Mouse (Mus musculus) limb, embryonic 15.5 days (tissue): Measurements from ENCODE around the gene Clmn. TPM values are rescaled to one million over a fixed set of nuclear protein-coding genes. Genes with fewer than 3 reads are reported as not detected.

Source experiments
- ATAC-seq: fragments of 200-750 bp; cut with Nextera tagmentation; 2 replicates; pipeline ENCODE4 v1.8.0; 2017; ENCODE audit warnings: low read depth, moderate TSS enrichment; ENCODE audit not compliant: insufficient number of reproducible peaks, low FRiP score, low TSS enrichment
- H3K27ac ChIP-seq: fragments of 300-500 bp; sonication (generic); 2 replicates; pipeline ENCODE4 v1.5.1; 2015; ENCODE audit warnings: moderate library complexity, mild to moderate bottlenecking, inconsistent platforms
- H3K27me3 ChIP-seq: fragments of 300-500 bp; sonication (generic); 2 replicates; pipeline ENCODE4 v1.6.1; 2015; ENCODE audit warnings: inconsistent platforms
- H3K36me3 ChIP-seq: fragments of 300-500 bp; sonication (generic); 2 replicates; pipeline ENCODE4 v1.6.1; 2015; ENCODE audit warnings: inconsistent platforms
- H3K4me1 ChIP-seq: fragments of 300-500 bp; sonication (generic); 2 replicates; pipeline ENCODE4 v1.6.1; 2015; ENCODE audit warnings: inconsistent platforms
- H3K4me2 ChIP-seq: fragments of 300-500 bp; sonication (generic); 2 replicates; pipeline ENCODE4 v1.6.1; 2015; ENCODE audit warnings: mild to moderate bottlenecking, inconsistent platforms
- H3K4me3 ChIP-seq: fragments of 300-500 bp; sonication (generic); 2 replicates; pipeline ENCODE4 v1.5.1; 2015; ENCODE audit warnings: mild to moderate bottlenecking, inconsistent platforms
- H3K9ac ChIP-seq: fragments of 300-500 bp; sonication (generic); 2 replicates; pipeline ENCODE4 v1.6.1; 2015; ENCODE audit warnings: inconsistent platforms
- H3K9me3 ChIP-seq: fragments of 300-500 bp; sonication (generic); 2 replicates; pipeline ENCODE4 v1.6.1; 2016; ENCODE audit warnings: inconsistent platforms
- WGBS: fragments of 180-500 bp; shearing (Covaris S2); methylation state at CpG from one replicate; pipeline ENCODE4 v1.1.7; 2015; 5-methylcytosine and 5-hydroxymethylcytosine counted together
- polyA plus RNA-seq: library from polyadenylated mRNA; unstranded; fragments of >200 nt; fragmentation: Nextera tagmentation; extraction: Ambion mirVana; gene quantifications from 2 replicates; pipeline ENCODE4 v1.2.1, GENCODE M21; 2015

Clmn gene
- polyA plus RNA-seq, 1 experiment from 2014 or later: 2.2 TPM

DNA sequence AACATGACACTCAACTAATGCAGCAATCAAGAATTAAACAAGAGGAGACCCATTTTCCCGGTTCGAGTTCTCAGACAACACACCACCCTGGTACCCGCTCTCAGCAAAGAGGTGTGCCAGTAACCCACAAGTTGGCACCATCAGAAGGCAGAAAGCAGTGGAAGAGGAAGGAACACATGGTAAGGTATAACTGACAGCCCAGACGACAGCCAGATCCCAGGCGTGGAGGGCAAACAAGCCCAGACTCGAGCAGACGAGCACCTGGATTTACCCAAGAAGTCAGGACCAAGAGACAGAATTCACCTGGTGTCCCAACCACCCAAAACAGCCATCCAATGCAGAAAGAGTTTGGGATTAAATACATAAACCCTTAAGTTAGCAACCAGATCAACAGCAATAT is 11.5 kb downstream of the Clmn start:
- ATAC-seq: no peak
- no peaks in the 10 kb centered on the region for H3K36me3 ChIP-seq
- peaks cover 16% of the 10 kb centered on the region for H3K4me1 ChIP-seq
- no peak overlapping the region for H3K27ac ChIP-seq
- H3K27me3 ChIP-seq: no peaks in the 10 kb centered on the region
- no peak overlapping the region for H3K9ac ChIP-seq
- H3K9me3 ChIP-seq: no peaks in the 10 kb centered on the region
- no peak overlapping the region for H3K4me3 ChIP-seq
- 69% methylated on average over 7 of the region's 7 CpGs for WGBS
- no peak overlapping the region for H3K4me2 ChIP-seq

DNA sequence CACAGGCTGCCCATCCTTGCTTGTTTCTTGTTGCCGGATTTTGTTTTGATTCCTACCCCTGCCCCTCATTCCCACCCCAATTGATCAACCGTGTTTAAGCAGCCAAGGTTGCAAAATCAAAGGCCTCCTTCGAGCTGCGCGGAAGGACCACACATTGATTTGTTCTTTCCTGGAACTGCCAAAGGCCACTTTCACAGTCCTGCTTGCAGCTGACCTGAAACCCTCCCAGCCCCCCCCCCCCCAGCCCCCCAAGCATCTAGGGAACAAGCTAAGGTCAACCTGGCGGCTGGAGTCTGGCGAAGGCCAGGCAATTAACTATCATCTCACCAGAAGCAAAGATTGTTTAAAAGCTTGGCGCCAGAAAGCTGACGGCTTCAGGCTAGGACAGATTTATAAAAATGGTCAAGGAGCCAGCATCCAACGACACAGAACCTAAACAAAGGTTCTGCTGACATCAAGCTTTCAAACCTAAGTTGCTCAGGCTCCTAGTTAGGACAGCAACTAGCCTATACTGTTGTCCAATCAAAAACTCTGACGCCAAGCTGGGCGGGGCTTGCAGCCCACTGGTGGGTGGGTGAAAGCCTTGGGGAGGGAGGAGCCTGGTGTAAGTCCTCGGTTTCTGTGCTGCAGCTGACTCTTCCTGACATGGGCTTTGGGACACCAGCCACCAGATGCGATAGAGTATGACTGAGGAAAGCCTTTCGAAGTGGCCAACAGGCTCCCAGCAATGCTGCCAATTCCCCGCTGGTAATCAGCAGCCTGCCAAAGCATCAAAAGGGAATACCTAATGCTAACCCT is 13.0 kb downstream of the Clmn start:
- no peak overlapping the region for H3K9ac ChIP-seq
- H3K4me3 ChIP-seq: peak overlapping the region; percentile 3; the same call in 1 of the 2 replicates
- peak; percentile 75; the same call in 1 of the 2 replicates for ATAC-seq
- WGBS: 20% methylated on average over 16 of the region's 16 CpGs
- H3K27ac ChIP-seq: no peak overlapping the region
- H3K4me2 ChIP-seq: peak overlapping the region; percentile 39
- peaks cover 15% of the 10 kb centered on the region for H3K4me1 ChIP-seq
- H3K36me3 ChIP-seq: no peaks in the 10 kb centered on the region
- H3K27me3 ChIP-seq: no peaks in the 10 kb centered on the region
- H3K9me3 ChIP-seq: no peaks in the 10 kb centered on the region

- Histone ChIP-seq H3K36me3 (no peaks in the 10 kb centered on the region), H3K4me2 (no peak overlapping the region), H3K4me3 (no peak overlapping the region), H3K9me3 (no peaks in the 10 kb centered on the region), H3K9ac (no peak overlapping the region), H3K4me1 (peaks cover 26% of the 10 kb centered on the region), H3K27ac (no peak overlapping the region), H3K27me3 (no peaks in the 10 kb centered on the region)
- 81% methylated on average over 7 of the region's 7 CpGs for WGBS
- no peak for ATAC-seq
Observed at GRCm38 (mm10) chr12:104850119-104850518, 14.8 kb downstream of the Clmn start.

- Histone ChIP-seq H3K4me2 (no peak overlapping the region), H3K9ac (no peak overlapping the region), H3K27me3 (peaks cover 3% of the 10 kb centered on the region; the same call in 1 of the 2 replicates), H3K4me1 (peaks cover 28% of the 10 kb centered on the region), H3K27ac (no peak overlapping the region), H3K9me3 (no peaks in the 10 kb centered on the region), H3K36me3 (no peaks in the 10 kb centered on the region), H3K4me3 (no peak overlapping the region)
- no peak for ATAC-seq
- 87% methylated on average over 9 of the region's 9 CpGs for WGBS
Observed at GRCm38 (mm10) chr12:104848667-104849066, 16.2 kb downstream of the Clmn start.

DNA sequence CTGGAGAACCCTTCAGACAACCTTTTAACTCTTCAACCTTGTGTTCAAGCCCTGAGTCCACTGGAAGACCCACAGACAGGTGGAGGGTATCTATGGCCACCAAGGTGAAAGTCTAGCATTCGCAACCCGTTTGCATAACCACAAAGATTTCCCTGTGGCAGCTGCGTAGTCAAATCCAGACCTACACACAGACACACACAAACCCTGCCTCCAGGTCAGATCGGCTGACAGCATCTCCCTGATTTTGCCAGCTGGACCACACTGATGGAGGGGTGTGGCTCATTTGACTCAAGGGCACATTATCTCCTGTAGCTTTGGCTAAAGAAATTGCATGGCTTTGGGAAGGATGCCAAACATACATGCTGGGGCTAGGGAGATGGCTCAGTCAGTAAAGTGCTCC is 17.6 kb downstream of the Clmn start:
- H3K9ac ChIP-seq: no peak overlapping the region
- whole genome bisulfite sequencing: 81% methylated on average over 4 of the region's 4 CpGs
- peaks cover 24% of the 10 kb centered on the region for H3K4me1 ChIP-seq
- ATAC-seq: no peak
- peaks cover 3% of the 10 kb centered on the region; the same call in 1 of the 2 replicates for H3K27me3 ChIP-seq
- H3K4me2 ChIP-seq: no peak overlapping the region
- no peak overlapping the region for H3K27ac ChIP-seq
- no peaks in the 10 kb centered on the region for H3K36me3 ChIP-seq
- H3K9me3 ChIP-seq: no peaks in the 10 kb centered on the region
- H3K4me3 ChIP-seq: no peak overlapping the region

GRCm38 (mm10) chr12:104845707-104846106 is 19.2 kb downstream of the Clmn start:
- Histone ChIP-seq H3K4me2 (peak overlapping the region; percentile 46), H3K9me3 (no peaks in the 10 kb centered on the region), H3K27ac (no peak overlapping the region), H3K36me3 (no peaks in the 10 kb centered on the region), H3K9ac (0 out of 2 replicates have a peak overlapping the region, but pooled peaks have one; percentile 2), H3K27me3 (peaks cover 3% of the 10 kb centered on the region; the same call in 1 of the 2 replicates), H3K4me3 (peak overlapping the region; percentile 25), H3K4me1 (peaks cover 15% of the 10 kb centered on the region)
- ATAC-seq: no peak
- 4% methylated on average over 11 of the region's 11 CpGs for WGBS

- 72% methylated on average over 4 of the region's 4 CpGs for WGBS
- no peak overlapping the region for H3K9ac ChIP-seq
- H3K4me1 ChIP-seq: peaks cover 15% of the 10 kb centered on the region
- peaks cover 3% of the 10 kb centered on the region; the same call in 1 of the 2 replicates for H3K27me3 ChIP-seq
- no peak overlapping the region for H3K4me3 ChIP-seq
- H3K27ac ChIP-seq: no peak overlapping the region
- H3K9me3 ChIP-seq: no peaks in the 10 kb centered on the region
- no peak overlapping the region for H3K4me2 ChIP-seq
- no peaks in the 10 kb centered on the region for H3K36me3 ChIP-seq
- no peak for ATAC-seq
Observed at GRCm38 (mm10) chr12:104844989-104845388, 19.9 kb downstream of the Clmn start.

GRCm38 (mm10) chr12:104844279-104844678 is 20.6 kb downstream of the Clmn start:
- peaks cover 15% of the 10 kb centered on the region for H3K4me1 ChIP-seq

GRCm38 (mm10) chr12:104841256-104841655 is 23.6 kb downstream of the Clmn start:
- ATAC-seq: no peak
- H3K4me3 ChIP-seq: no peak overlapping the region
- H3K9ac ChIP-seq: no peak overlapping the region
- no peaks in the 10 kb centered on the region for H3K9me3 ChIP-seq
- H3K4me2 ChIP-seq: no peak overlapping the region
- WGBS: 78% methylated on average over 3 of the region's 3 CpGs
- no peaks in the 10 kb centered on the region for H3K36me3 ChIP-seq
- no peak overlapping the region for H3K27ac ChIP-seq
- peaks cover 3% of the 10 kb centered on the region; the same call in 1 of the 2 replicates for H3K27me3 ChIP-seq
- H3K4me1 ChIP-seq: peaks cover 23% of the 10 kb centered on the region

More at GRCm38 (mm10) chr12:104844279-104844678, 20.6 kb downstream of the Clmn start:
- no peaks in the 10 kb centered on the region for H3K9me3 ChIP-seq
- H3K36me3 ChIP-seq: no peaks in the 10 kb centered on the region
- H3K4me3 ChIP-seq: no peak overlapping the region
- no peak overlapping the region for H3K27ac ChIP-seq
- no peak overlapping the region for H3K4me2 ChIP-seq
- no peak overlapping the region for H3K9ac ChIP-seq
- no peak for ATAC-seq
- 74% methylated on average over 4 of the region's 4 CpGs for WGBS
- H3K27me3 ChIP-seq: peaks cover 3% of the 10 kb centered on the region; the same call in 1 of the 2 replicates

DNA sequence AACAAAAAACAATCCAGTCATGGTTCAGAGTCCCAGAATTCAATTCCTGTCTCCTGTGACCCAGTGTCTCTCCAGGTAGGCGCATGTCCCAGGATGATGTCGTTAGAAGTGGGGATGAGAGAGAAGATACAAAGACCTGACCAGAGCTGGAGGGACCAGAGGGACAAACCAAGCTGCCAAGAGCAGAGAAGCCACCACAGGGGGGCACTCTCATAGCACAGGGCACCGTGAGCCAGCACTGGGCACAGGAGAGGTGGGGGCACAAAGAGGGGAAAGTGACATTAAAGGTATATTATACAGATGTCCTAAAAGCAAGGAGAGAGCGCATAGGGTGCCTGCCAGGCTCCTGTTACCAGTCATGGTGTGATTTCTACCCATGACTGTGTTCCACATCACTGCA is 25.9 kb downstream of the Clmn start:
- Histone ChIP-seq H3K9ac (no peak overlapping the region), H3K4me2 (no peak overlapping the region), H3K4me1 (peaks cover 9% of the 10 kb centered on the region; the same call in 1 of the 2 replicates), H3K36me3 (no peaks in the 10 kb centered on the region), H3K4me3 (no peak overlapping the region), H3K9me3 (no peaks in the 10 kb centered on the region), H3K27ac (no peak overlapping the region), H3K27me3 (no peaks in the 10 kb centered on the region)
- WGBS: 62% methylated on average over 4 of the region's 4 CpGs
- ATAC-seq: no peak

GRCm38 (mm10) chr12:104838462-104838861 is 26.4 kb downstream of the Clmn start:
- peaks cover 9% of the 10 kb centered on the region; the same call in 1 of the 2 replicates for H3K4me1 ChIP-seq
- H3K27me3 ChIP-seq: no peaks in the 10 kb centered on the region
- no peak overlapping the region for H3K4me3 ChIP-seq
- no peak overlapping the region for H3K9ac ChIP-seq
- no peaks in the 10 kb centered on the region for H3K9me3 ChIP-seq
- H3K27ac ChIP-seq: no peak overlapping the region
- H3K4me2 ChIP-seq: no peak overlapping the region
- H3K36me3 ChIP-seq: no peaks in the 10 kb centered on the region
- ATAC-seq: no peak

DNA sequence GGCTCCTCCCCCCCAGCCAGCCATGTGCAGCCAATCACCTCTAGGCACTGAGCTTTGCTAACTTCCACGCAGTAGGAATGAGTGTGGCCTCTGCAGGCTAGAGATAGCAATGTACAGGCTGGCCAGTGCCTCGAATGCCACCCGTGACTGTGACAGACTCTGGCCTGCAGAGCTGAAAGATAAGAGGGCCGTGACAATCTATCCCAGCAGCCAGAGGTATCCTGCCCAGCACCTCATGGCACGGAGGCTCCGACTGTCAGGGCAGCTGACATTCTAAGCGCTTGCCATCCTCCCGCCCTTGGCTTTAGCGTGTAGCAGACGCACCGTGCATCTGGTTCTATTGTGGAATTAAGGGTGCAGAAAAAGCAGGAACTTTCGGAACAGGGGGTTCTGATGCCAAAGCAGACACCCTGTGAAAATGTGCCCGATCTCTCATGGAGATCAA is 26.9 kb downstream of the Clmn start:
- Histone ChIP-seq H3K4me1 (peaks cover 9% of the 10 kb centered on the region; the same call in 1 of the 2 replicates), H3K9ac (no peak overlapping the region), H3K9me3 (no peaks in the 10 kb centered on the region), H3K27me3 (no peaks in the 10 kb centered on the region), H3K4me3 (no peak overlapping the region), H3K36me3 (no peaks in the 10 kb centered on the region), H3K27ac (no peak overlapping the region), H3K4me2 (no peak overlapping the region)
- 64% methylated on average over 13 of the region's 13 CpGs for WGBS
- no peak for ATAC-seq
